Mouse (Mus musculus): ENCODE results near the gene Dner. TPM values are rescaled to one million over a fixed set of nuclear protein-coding genes. Genes with fewer than 3 reads are reported as not detected.

Gene Dner
- polyA plus RNA-seq, 1 experiment from 2014 or later: 344 TPM

DNA sequence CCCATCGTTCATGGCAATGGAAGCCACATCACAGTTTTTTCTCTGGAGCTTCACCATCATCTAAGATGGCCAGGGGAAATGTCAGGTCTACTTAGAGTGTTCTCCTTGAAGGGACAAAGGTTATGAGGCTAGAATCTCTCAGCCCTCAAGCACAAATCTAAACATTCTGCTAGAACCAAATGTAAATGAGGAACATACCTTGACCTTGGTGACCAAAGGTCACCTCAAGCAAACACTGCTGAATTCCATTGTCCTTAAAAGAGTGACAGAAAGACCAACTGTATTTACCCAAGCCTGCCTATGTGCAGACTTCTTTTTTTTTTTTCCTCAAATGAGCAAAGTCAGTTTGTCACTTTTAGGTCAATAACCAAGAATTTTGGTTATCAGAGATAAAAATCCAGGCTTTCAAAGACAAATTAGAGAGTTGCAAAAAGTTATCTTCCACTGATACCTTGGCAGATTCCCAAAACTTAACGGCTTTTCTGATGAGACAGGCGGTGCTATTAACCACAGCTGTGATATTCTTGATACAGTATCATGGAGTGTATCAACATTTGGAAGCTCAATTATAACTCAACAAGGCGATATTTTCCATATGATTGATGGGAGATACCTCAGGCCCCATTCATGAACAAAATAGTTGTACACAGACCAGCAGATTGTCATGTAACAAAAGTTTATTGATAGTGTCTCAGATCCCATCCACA is 173.6 kb downstream of the Dner start:
- H3K4me1 ChIP-seq: peaks cover 5% of the 10 kb centered on the region; the same call in 1 of the 2 replicates
- 71% methylated on average over 4 of the region's 4 CpGs for WGBS
- no peaks in the 10 kb centered on the region for H3K9me3 ChIP-seq (replicated peaks)
- H3K27me3 ChIP-seq (replicated peaks): no peaks in the 10 kb centered on the region
- no peak for ATAC-seq (ENCODE audit: low FRiP score)
- H3K36me3 ChIP-seq: no peaks in the 10 kb centered on the region
- no peak overlapping the region for H3K9ac ChIP-seq (replicated peaks)
- H3K4me3 ChIP-seq (replicated peaks): no peak overlapping the region
- no peak overlapping the region for H3K4me2 ChIP-seq
- no peak overlapping the region for H3K27ac ChIP-seq (replicated peaks)

DNA sequence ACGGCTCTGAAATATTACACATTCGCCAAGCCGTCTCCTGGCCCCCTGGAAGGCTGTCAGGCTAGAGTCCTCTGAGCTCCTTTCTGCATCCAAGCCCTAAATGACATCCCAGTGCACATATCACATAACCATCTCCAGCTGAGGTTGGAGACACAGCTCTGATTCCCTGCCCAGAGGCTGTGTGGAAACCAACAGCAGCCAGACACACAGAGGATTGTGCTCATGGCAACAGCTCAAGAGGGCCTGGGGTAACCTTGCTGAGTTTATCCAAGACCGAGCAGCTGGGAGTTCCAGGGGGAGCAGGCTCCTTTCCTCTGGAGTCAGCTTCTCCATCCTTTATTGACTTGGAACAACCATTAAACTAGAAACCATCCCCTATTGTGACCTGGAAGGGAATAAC is 177.7 kb downstream of the Dner start:
- Histone ChIP-seq H3K27ac (replicated peaks) (peak overlapping the region; percentile 58), H3K27me3 (replicated peaks) (no peaks in the 10 kb centered on the region), H3K9ac (replicated peaks) (no peak overlapping the region), H3K4me2 (no peak overlapping the region), H3K9me3 (replicated peaks) (no peaks in the 10 kb centered on the region), H3K36me3 (no peaks in the 10 kb centered on the region), H3K4me3 (replicated peaks) (no peak overlapping the region), H3K4me1 (peaks cover 8% of the 10 kb centered on the region)
- WGBS: 47% methylated on average over 4 of the region's 4 CpGs
- peak; percentile 40; the same call in 1 of the 2 replicates for ATAC-seq (ENCODE audit: low FRiP score)

DNA sequence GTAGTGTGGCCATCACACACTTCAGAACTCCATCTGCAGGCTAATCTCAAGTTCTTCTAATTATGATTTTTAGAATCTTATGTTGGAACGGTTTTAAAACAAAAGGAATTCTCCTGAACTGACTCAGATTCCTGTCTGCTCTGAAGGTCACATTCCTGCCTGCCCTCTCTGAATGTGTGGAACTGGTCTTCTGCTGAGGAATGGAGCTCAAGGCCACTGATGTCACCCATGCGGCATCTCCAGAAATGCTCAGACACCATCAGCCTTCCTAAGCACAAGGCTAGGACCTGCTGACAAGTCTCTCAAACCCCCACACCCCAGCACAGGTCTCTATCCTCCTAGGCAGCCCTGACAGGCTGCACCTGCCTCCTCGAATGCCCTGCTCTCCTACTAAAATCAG is 182.8 kb downstream of the Dner start:
- 62% methylated on average over 3 of the region's 3 CpGs for WGBS
- ATAC-seq (ENCODE audit: low FRiP score): no peak

GRCm38 (mm10) chr1:84508510-84508909 is 187.5 kb downstream of the Dner start:
- ATAC-seq (ENCODE audit: low FRiP score): no peak
- H3K9ac ChIP-seq (replicated peaks): no peak overlapping the region
- no peaks in the 10 kb centered on the region; the same call in 1 of the 2 replicates for H3K36me3 ChIP-seq
- peaks cover 19% of the 10 kb centered on the region for H3K4me1 ChIP-seq
- no peak overlapping the region for H3K4me3 ChIP-seq (replicated peaks)
- H3K4me2 ChIP-seq: no peak overlapping the region
- WGBS: 81% methylated on average over 1 of the region's 1 CpGs
- H3K27ac ChIP-seq (replicated peaks): no peak overlapping the region
- H3K9me3 ChIP-seq (replicated peaks): no peaks in the 10 kb centered on the region
- H3K27me3 ChIP-seq (replicated peaks): no peaks in the 10 kb centered on the region

More for the DNA sequence above, 182.8 kb downstream of the Dner start:
- H3K9me3 ChIP-seq (replicated peaks): no peaks in the 10 kb centered on the region
- no peak overlapping the region for H3K4me3 ChIP-seq (replicated peaks)
- no peaks in the 10 kb centered on the region; the same call in 1 of the 2 replicates for H3K36me3 ChIP-seq
- H3K4me1 ChIP-seq: peaks cover 7% of the 10 kb centered on the region; the same call in 1 of the 2 replicates
- no peaks in the 10 kb centered on the region for H3K27me3 ChIP-seq (replicated peaks)
- H3K4me2 ChIP-seq: no peak overlapping the region
- H3K9ac ChIP-seq (replicated peaks): no peak overlapping the region
- H3K27ac ChIP-seq (replicated peaks): no peak overlapping the region

- Histone ChIP-seq H3K27ac (replicated peaks) (peak overlapping the region; percentile 67; the same call in 1 of the 2 replicates), H3K9me3 (replicated peaks) (no peaks in the 10 kb centered on the region), H3K4me3 (replicated peaks) (no peak overlapping the region), H3K4me1 (peaks cover 16% of the 10 kb centered on the region), H3K36me3 (no peaks in the 10 kb centered on the region; the same call in 1 of the 2 replicates), H3K4me2 (no peak overlapping the region), H3K9ac (replicated peaks) (no peak overlapping the region), H3K27me3 (replicated peaks) (no peaks in the 10 kb centered on the region)
- no peak; the same call in 1 of the 2 replicates for ATAC-seq (ENCODE audit: low FRiP score)
Observed at GRCm38 (mm10) chr1:84507568-84507967, 188.5 kb downstream of the Dner start.

GRCm38 (mm10) chr1:84506984-84507546 is 189.0 kb downstream of the Dner start:
- peaks cover 16% of the 10 kb centered on the region for H3K4me1 ChIP-seq
- H3K9ac ChIP-seq (replicated peaks): no peak overlapping the region
- H3K27ac ChIP-seq (replicated peaks): peak overlapping the region; percentile 67
- H3K4me3 ChIP-seq (replicated peaks): no peak overlapping the region
- whole genome bisulfite sequencing: 31% methylated on average over 6 of the region's 6 CpGs
- no peaks in the 10 kb centered on the region for H3K9me3 ChIP-seq (replicated peaks)
- H3K27me3 ChIP-seq (replicated peaks): no peaks in the 10 kb centered on the region
- ATAC-seq (ENCODE audit: low FRiP score): no peak; the same call in none of the 2 replicates
- H3K36me3 ChIP-seq: no peaks in the 10 kb centered on the region; the same call in 1 of the 2 replicates
- H3K4me2 ChIP-seq: no peak overlapping the region

DNA sequence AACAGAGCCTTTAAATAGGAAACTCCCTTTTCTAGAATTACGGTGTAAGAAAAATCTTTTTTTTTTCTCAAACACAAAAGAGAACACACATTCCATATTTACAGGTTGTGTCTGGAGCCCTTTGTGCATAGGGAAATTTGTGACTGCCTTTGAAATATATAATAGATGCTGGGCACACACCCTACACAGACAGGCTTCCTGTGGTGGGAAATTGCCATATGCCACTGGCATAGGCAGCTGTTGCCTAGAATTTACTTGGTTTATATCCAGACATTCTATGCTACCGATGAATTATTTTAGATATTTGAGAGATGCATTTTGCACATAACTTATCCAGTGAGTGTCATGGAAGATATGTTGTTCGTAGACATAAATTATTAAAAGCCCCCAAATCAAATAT is 195.3 kb downstream of the Dner start:
- 0 out of 2 replicates have a peak, but pooled peaks have one; percentile 38 for ATAC-seq (ENCODE audit: low FRiP score)
- Histone ChIP-seq H3K4me3 (replicated peaks) (no peak overlapping the region), H3K9ac (replicated peaks) (no peak overlapping the region), H3K9me3 (replicated peaks) (no peaks in the 10 kb centered on the region), H3K36me3 (no peaks in the 10 kb centered on the region), H3K27me3 (replicated peaks) (no peaks in the 10 kb centered on the region), H3K4me1 (peaks cover 4% of the 10 kb centered on the region; the same call in 1 of the 2 replicates), H3K27ac (replicated peaks) (no peak overlapping the region), H3K4me2 (no peak overlapping the region)
- 78% methylated on average over 3 of the region's 3 CpGs for WGBS

- no peak overlapping the region for H3K4me2 ChIP-seq
- H3K4me1 ChIP-seq: peaks cover 4% of the 10 kb centered on the region; the same call in 1 of the 2 replicates
- no peaks in the 10 kb centered on the region for H3K36me3 ChIP-seq
- 83% methylated on average over 6 of the region's 6 CpGs for WGBS
- no peak overlapping the region for H3K27ac ChIP-seq (replicated peaks)
- H3K9ac ChIP-seq (replicated peaks): no peak overlapping the region
- no peak for ATAC-seq (ENCODE audit: low FRiP score)
- no peaks in the 10 kb centered on the region for H3K27me3 ChIP-seq (replicated peaks)
- no peak overlapping the region for H3K4me3 ChIP-seq (replicated peaks)
- no peaks in the 10 kb centered on the region for H3K9me3 ChIP-seq (replicated peaks)
Observed at GRCm38 (mm10) chr1:84491732-84492131, 204.3 kb downstream of the Dner start.

GRCm38 (mm10) chr1:84488546-84488945 is 207.5 kb downstream of the Dner start:
- Histone ChIP-seq H3K27ac (replicated peaks) (no peak overlapping the region), H3K9ac (replicated peaks) (no peak overlapping the region), H3K4me1 (peaks cover 9% of the 10 kb centered on the region), H3K27me3 (replicated peaks) (no peaks in the 10 kb centered on the region), H3K36me3 (no peaks in the 10 kb centered on the region), H3K9me3 (replicated peaks) (no peaks in the 10 kb centered on the region), H3K4me3 (replicated peaks) (no peak overlapping the region), H3K4me2 (no peak overlapping the region)
- 92% methylated on average over 1 of the region's 1 CpGs for WGBS
- ATAC-seq (ENCODE audit: low FRiP score): no peak

GRCm38 (mm10) chr1:84485066-84485465 is 211.0 kb downstream of the Dner start:
- no peak overlapping the region for H3K9ac ChIP-seq (replicated peaks)
- H3K4me2 ChIP-seq: no peak overlapping the region
- peaks cover 11% of the 10 kb centered on the region for H3K4me1 ChIP-seq
- no peak for ATAC-seq (ENCODE audit: low FRiP score)
- H3K27me3 ChIP-seq (replicated peaks): no peaks in the 10 kb centered on the region
- no peaks in the 10 kb centered on the region for H3K36me3 ChIP-seq
- no peaks in the 10 kb centered on the region for H3K9me3 ChIP-seq (replicated peaks)
- H3K4me3 ChIP-seq (replicated peaks): no peak overlapping the region
- no peak overlapping the region for H3K27ac ChIP-seq (replicated peaks)

DNA sequence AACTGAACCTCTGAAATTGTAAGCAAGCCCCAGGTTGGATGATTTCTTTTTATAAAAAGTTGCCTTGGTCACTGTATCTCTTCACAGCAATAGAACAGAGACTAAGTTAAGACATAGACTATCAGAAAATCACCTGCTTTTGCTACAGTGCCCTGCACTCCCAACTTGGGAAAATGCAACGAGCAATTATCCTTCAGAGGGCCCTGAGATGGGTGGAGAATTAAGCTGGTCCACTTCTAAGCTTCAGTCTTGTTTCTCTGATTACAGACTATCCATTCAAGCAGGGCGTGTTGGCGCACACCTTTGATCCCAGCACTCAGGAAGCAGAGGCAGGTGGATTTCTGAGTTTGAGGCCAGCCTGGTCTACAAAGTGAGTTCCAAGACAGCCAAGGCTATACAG is 211.4 kb downstream of the Dner start:
- Histone ChIP-seq H3K36me3 (no peaks in the 10 kb centered on the region), H3K4me3 (replicated peaks) (no peak overlapping the region), H3K4me2 (no peak overlapping the region), H3K4me1 (peaks cover 14% of the 10 kb centered on the region), H3K27me3 (replicated peaks) (no peaks in the 10 kb centered on the region), H3K27ac (replicated peaks) (no peak overlapping the region), H3K9ac (replicated peaks) (no peak overlapping the region), H3K9me3 (replicated peaks) (no peaks in the 10 kb centered on the region)
- no peak for ATAC-seq (ENCODE audit: low FRiP score)
- 90% methylated on average over 3 of the region's 3 CpGs for WGBS

DNA sequence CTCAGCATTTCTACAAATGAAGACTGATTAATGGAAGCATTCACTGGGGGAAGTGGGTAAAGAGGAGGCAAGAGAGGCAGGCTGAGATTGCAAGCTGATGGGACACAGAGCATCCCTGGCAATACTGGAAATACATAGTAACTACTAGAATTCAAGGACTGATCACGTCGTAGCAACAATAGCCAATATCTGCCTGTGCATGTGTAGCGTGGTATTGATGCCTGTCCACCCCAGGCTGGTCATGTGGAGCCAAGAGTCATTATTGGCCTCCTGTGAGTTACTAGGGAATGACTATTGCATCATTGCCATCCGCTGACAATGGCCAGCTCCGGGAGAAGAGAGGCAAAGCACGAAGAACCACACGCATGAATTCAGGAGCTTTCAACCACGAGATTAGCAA is 216.0 kb downstream of the Dner start:
- WGBS: 65% methylated on average over 8 of the region's 8 CpGs
- Histone ChIP-seq H3K27ac (replicated peaks) (no peak overlapping the region; the same call in 1 of the 2 replicates), H3K4me2 (no peak overlapping the region), H3K4me3 (replicated peaks) (no peak overlapping the region), H3K36me3 (no peaks in the 10 kb centered on the region), H3K9me3 (replicated peaks) (no peaks in the 10 kb centered on the region), H3K27me3 (replicated peaks) (no peaks in the 10 kb centered on the region), H3K9ac (replicated peaks) (no peak overlapping the region), H3K4me1 (peaks cover 6% of the 10 kb centered on the region; the same call in 1 of the 2 replicates)
- ATAC-seq (ENCODE audit: low FRiP score): no peak
